ENCODE assay signal across 13 mouse cellular contexts in the genomic region with DNA sequence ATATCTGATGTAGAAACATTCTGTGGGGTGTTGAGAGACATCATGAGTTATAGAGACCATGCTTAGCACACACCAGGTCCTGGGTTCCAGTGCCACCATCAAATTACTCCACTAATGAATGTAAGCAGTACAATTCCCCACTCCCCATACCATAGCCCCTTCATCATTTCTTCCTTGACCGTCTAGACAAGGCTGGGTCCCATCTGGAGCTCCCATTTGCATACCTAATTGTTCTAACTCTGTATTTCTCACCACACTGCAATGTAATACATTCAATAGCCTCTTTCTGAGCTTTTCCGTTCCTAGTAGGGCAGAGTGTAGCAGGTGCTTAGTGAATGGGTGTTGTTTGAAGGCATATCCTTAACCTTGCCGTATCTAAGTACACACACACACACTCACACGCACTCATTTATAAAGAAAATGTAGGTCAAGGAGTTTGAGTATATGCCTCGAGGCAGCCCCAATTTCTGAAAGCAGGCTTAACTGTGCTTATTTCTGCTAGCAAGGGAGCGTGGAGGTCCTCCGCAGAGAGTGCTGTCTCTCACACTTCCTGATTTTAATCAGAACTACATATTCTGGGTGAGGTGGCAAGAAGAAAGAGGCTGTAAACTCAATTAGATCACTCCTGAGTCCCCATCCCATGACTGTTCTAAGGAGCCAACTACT. TPM values are rescaled to one million over a fixed set of nuclear protein-coding genes. Genes with fewer than 3 reads are reported as not detected.
DNase-seq lines count a peak whose midpoint lies in the region; ATAC-seq lines count a peak whose summit lies in the region.
"Had no signal": no experiment of that assay in that cellular context is flagged by ENCODE, and none has a peak within 500 bp of the region (broad histone marks: within the 10 kb centered on the region; RNA-seq: fewer than 3 reads in every experiment).

No protein-coding gene starts in this region.

- H3K9me3 ChIP-seq in intestine, embryonic 14.5 days (ENCODE audit: control insufficient read depth, low read length): no peaks in the 10 kb centered on the region
- no peaks in the 10 kb centered on the region for H3K9me3 ChIP-seq in intestine, embryonic 15.5 days
- H3K9me3 ChIP-seq in forebrain, embryonic 16.5 days (ENCODE audit: control insufficient read depth, low read length): no peaks in the 10 kb centered on the region
- H3K9me3 ChIP-seq: limb, embryonic 13.5 days had no signal

- DNase-seq in CD4-positive, CD25-positive, alpha-beta regulatory T cell, adult 2 months (ENCODE audit: low read depth, low spot score): peak; percentile 47
- peak; percentile 16 for DNase-seq in intestine, embryonic 14.5 days (ENCODE audit: low spot score)
- peak; percentile 78 for DNase-seq in thymus, postnatal 14 days
- DNase-seq in kidney, adult 8-10 months: no peak
- no peak for DNase-seq in Muller cell, postnatal 12 days (ENCODE audit: inconsistent ontology term)
- DNase-seq: adrenal gland, adult 2 months; cerebellum, adult 2 months; midbrain, embryonic 14.5 days; right cerebral cortex, postnatal 14 days had no signal

- WGBS in intestine, embryonic 14.5 days: 84% methylated on average over 7 of the region's 7 CpGs
- WGBS in intestine, embryonic 15.5 days: 83% methylated on average over 7 of the region's 7 CpGs
- 50% methylated on average over 7 of the region's 7 CpGs for WGBS in forebrain, embryonic 16.5 days

- ATAC-seq in CD4-positive, CD25-positive, alpha-beta regulatory T cell, adult 4 months: no peak
- no peak for ATAC-seq in intestine, embryonic 14.5 days (replicated peaks; ENCODE audit: low FRiP score, low TSS enrichment, low read depth)
- ATAC-seq in intestine, embryonic 15.5 days: no peak
- peak; percentile 34; the same call in 1 of the 2 replicates for ATAC-seq in forebrain, embryonic 16.5 days

- H3K4me1 ChIP-seq in intestine, embryonic 14.5 days (replicated peaks; ENCODE audit: control insufficient read depth, insufficient read depth, low read length): no peaks in the 10 kb centered on the region; the same call in 1 of the 2 replicates
- no peaks in the 10 kb centered on the region; the same call in 1 of the 2 replicates for H3K4me1 ChIP-seq in intestine, embryonic 15.5 days (replicated peaks)
- H3K4me1 ChIP-seq in forebrain, embryonic 16.5 days (replicated peaks; ENCODE audit: control insufficient read depth, insufficient read depth, low read length): peaks cover 12% of the 10 kb centered on the region
- H3K4me1 ChIP-seq: limb, embryonic 13.5 days had no signal

- H3K9ac ChIP-seq in intestine, embryonic 14.5 days (ENCODE audit: low read length): no peak overlapping the region
- H3K9ac ChIP-seq in intestine, embryonic 15.5 days: no peak overlapping the region
- H3K9ac ChIP-seq in forebrain, embryonic 16.5 days (replicated peaks; ENCODE audit: low read depth, low read length): no peak overlapping the region
- H3K9ac ChIP-seq: limb, embryonic 13.5 days had no signal

- H3K27ac ChIP-seq in intestine, embryonic 14.5 days (ENCODE audit: low read depth): no peak overlapping the region
- H3K27ac ChIP-seq in intestine, embryonic 15.5 days: no peak overlapping the region
- no peak overlapping the region for H3K27ac ChIP-seq in forebrain, embryonic 16.5 days (ENCODE audit: low read length)
- H3K27ac ChIP-seq: limb, embryonic 13.5 days had no signal

- no peaks in the 10 kb centered on the region for H3K36me3 ChIP-seq in intestine, embryonic 14.5 days (ENCODE audit: control insufficient read depth, insufficient read depth, low read length)
- H3K36me3 ChIP-seq in intestine, embryonic 15.5 days: no peaks in the 10 kb centered on the region
- no peaks in the 10 kb centered on the region for H3K36me3 ChIP-seq in forebrain, embryonic 16.5 days (ENCODE audit: control insufficient read depth, insufficient read depth)
- H3K36me3 ChIP-seq: limb, embryonic 13.5 days had no signal

- no peak overlapping the region for H3K4me3 ChIP-seq in intestine, embryonic 14.5 days (ENCODE audit: low read depth, low read length)
- no peak overlapping the region for H3K4me3 ChIP-seq in intestine, embryonic 15.5 days (replicated peaks)
- H3K4me3 ChIP-seq in forebrain, embryonic 16.5 days (replicated peaks; ENCODE audit: low read length): no peak overlapping the region
- H3K4me3 ChIP-seq: limb, embryonic 13.5 days had no signal

- no peaks in the 10 kb centered on the region for H3K27me3 ChIP-seq in intestine, embryonic 14.5 days (replicated peaks; ENCODE audit: control insufficient read depth, insufficient read depth, low read length)
- no peaks in the 10 kb centered on the region for H3K27me3 ChIP-seq in intestine, embryonic 15.5 days (replicated peaks)
- no peaks in the 10 kb centered on the region for H3K27me3 ChIP-seq in forebrain, embryonic 16.5 days (replicated peaks; ENCODE audit: control insufficient read depth, insufficient read depth, low read length)
- H3K27me3 ChIP-seq: limb, embryonic 13.5 days had no signal

- H3K4me2 ChIP-seq in intestine, embryonic 14.5 days (ENCODE audit: low read length): no peak overlapping the region
- H3K4me2 ChIP-seq in intestine, embryonic 15.5 days (replicated peaks): no peak overlapping the region
- H3K4me2 ChIP-seq in forebrain, embryonic 16.5 days (ENCODE audit: low read length): no peak overlapping the region
- H3K4me2 ChIP-seq: limb, embryonic 13.5 days had no signal

RNA-seq across cellular contexts. Expression of a gene that starts 17.9 kb away (rescaled TPM):
- polyA plus RNA-seq in CD4-positive, CD25-positive, alpha-beta regulatory T cell, adult 4 months (2017; shearing (Covaris generic)): 10 to 100 TPM in 1 of 2 experiments, 1 to 10 TPM in 1; 7.9 to 13.4 TPM
- polyA plus RNA-seq in intestine, embryonic 14.5 days (2014; fragmentation: Nextera tagmentation; extraction: Ambion mirVana): 3.6 and 4.5 TPM in 2 replicates
- polyA plus RNA-seq in intestine, embryonic 15.5 days (2015; fragmentation: Nextera tagmentation; extraction: Ambion mirVana): 2.3 and 2.9 TPM in 2 replicates
- 36.0 and 37.4 TPM in 2 replicates for polyA plus RNA-seq in forebrain, embryonic 16.5 days (2015; fragmentation: Nextera tagmentation; extraction: Ambion mirVana)

Comparison
In these comparisons a context has a peak if more than half of its experiments do, and no peak if none do; other contexts are left out.
1. DNase-seq: peak in CD4-positive, CD25-positive, alpha-beta regulatory T cell, adult 2 months (single experiment), intestine, embryonic 14.5 days (single experiment) and thymus, postnatal 14 days (single experiment); none in kidney, adult 8-10 months (0 of 2) and Muller cell, postnatal 12 days (single experiment).